Mouse (Mus musculus) cerebellum, adult (tissue): ENCODE results near the gene Cdh22.

Source experiments
- ATAC-seq: cut with Nextera tagmentation; 2 replicates; pipeline ENCODE4 v1.9.2; 2017; ENCODE audit warnings: mild to moderate bottlenecking, moderate library complexity, mixed read lengths; ENCODE audit not compliant: insufficient number of reproducible peaks, low FRiP score, low TSS enrichment

The Cdh22 gene

DNA sequence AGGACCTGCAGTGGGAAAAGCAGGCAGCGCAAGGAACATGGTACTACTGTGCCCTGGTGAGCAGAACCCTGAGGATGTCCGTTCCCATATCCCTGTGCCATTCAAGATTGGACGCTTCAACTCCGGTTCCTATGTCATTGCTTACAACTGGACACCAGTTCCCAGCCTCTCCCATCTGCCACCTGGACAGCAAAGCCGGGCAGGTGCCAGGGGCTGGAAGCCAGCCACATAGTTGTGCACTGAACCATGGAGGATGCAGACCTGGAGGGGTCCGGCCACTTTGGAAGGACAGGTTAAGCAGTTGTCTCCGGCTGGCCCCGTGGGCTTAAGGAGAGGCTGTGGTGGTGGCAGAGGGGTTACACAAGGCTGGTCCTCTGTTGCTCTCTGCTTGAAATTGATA lies 17.7 kb upstream of the Cdh22 start:
- peak; percentile 45; the same call in 1 of the 2 replicates for ATAC-seq

DNA sequence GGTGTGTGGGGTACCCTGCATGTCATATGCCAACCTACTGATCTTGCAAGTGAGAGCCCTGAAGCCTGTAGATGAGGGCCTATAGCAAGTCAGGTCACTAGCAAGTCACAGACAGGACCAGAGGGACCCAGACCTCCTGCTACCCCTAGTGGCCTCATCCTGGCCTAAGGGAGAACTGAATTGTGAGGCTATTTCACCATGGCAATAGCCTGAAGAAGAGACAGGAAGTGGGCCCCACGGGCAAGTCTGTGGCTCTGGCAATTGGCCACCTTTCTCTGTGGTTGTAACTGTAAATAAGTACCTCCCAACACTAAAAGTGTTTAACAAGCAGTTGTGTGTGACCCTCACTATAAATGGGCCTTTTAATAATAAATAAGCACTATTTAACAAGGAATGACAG lies 16.2 kb upstream of the Cdh22 start:
- no peak for ATAC-seq

- no peak for ATAC-seq
Observed at GRCm38 (mm10) chr2:165248967-165249366, 14.3 kb upstream of the Cdh22 start.

GRCm38 (mm10) chr2:165246349-165246748 lies 11.7 kb upstream of the Cdh22 start:
- ATAC-seq, result no peak

DNA sequence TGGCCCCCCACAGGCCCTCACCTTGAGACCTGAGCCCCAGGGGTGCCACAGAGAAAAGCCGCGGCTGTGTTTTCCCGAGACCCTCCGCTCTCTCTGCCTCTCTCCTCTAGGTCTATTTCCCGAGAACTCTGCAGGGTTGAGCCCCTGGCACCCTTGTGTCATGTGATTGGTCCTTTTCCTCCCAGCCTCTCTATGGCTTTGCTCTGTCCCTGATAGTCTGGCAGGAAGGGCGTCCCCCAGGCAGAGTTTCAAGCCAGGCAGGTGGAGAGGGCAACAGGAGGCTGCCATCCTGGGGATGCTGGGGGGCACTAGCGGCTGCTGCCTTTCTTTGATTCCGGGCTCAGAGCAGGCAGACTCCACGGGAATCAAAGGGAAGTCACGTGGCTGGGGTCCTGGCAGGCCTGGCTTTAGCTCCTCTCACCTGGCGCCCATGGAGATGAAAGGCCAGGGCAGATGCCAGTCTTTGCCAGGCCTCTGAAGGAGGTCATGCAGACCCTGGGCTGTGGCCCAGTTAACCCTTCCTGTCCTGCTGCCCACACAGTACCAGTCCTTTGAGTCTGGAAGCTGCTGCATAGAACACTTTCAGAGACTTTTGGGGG lies 8.6 kb upstream of the Cdh22 start:
- ATAC-seq, result peak; percentile 41

DNA sequence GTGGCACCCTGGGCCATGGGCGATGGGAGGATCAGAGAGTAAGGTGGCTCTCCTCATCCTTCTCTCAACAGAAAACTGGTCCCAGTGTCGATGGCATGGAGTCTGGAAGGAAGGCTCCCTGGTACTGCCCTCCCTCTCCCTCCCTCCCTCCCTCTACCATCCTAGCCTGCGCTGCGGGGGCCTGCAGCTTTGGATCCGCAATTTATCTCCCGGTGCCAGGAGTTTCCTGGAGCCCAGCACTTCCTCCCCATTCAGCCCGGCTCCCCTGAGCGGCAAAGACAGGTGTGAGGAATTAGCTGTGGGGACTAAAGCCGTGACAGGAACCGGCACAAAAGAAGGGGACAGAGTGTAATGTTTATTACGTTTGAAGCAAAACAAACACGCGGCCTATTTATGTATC lies 7.9 kb upstream of the Cdh22 start:
- ATAC-seq, result no peak

DNA sequence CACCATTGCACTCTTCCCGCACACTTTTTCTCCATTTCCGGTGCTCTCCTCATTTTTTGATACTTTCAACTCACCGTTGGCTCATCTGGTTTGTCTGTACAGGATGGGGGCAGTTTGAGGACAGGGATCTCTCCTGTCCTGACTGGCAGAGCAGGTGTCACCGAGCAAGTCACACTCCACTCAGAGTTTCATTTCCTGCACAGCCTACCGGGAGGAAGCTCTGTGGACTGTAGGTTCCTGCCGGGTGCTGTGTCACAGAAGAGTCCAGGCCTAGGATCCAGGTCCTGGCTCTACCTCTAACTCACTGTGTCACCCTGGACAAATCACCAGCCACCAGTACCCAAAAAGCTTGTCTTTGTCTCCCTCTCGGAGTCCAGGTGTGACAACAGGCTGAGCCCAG lies 7.1 kb upstream of the Cdh22 start:
- ATAC-seq, result no peak

- no peak for ATAC-seq
Observed at GRCm38 (mm10) chr2:165240371-165240770, 5.7 kb upstream of the Cdh22 start.

GRCm38 (mm10) chr2:165239533-165240144 lies 5.0 kb upstream of the Cdh22 start:
- no peak for ATAC-seq

- ATAC-seq, result no peak
Observed at GRCm38 (mm10) chr2:165238416-165239145, 3.9 kb upstream of the Cdh22 start.

DNA sequence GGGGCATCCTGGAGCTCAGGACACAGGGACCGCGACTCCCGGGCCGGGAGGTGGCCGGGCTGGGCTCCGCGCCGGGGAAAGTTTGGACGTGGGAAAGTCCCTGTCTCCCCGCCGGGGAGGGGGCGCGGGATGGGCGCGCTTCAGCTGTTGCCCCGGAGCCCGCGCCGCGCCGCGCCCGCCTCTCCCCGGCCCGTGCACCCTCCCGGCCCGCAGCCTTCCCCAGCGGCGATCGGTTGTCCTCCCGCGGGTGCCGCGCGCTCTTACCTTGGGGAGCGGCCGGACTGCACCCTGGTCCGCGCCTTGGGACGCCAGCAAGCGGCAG lies 401 bp downstream of the Cdh22 start:
- ATAC-seq, result peak; percentile 32; the same call in 1 of the 2 replicates

- ATAC-seq, result peak; percentile 2; the same call in 1 of the 2 replicates
Observed at GRCm38 (mm10) chr2:165233491-165234290, 962 bp downstream of the Cdh22 start.

DNA sequence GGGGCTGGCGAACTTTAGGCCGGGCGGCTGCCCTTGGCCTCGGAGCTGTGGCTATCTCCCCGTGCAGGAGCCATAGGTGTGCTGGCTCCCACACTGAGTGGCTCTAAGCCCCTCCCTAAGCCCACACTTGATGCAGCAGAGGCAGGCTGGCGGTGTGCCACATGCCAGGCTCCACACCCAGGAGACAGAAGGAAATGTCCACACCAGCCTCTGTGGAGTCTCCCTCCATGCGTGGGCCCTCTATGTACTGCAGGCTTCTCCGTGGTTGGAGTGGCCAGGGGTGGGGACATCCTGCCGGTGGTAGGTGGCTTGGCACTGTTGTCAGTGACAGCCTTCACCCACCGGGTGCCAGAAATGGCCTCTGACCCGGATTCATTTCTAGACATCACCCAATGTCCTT lies 5.6 kb downstream of the Cdh22 start:
- ATAC-seq, result no peak

- ATAC-seq, result no peak
Observed at GRCm38 (mm10) chr2:165223837-165224236, 10.8 kb downstream of the Cdh22 start.

GRCm38 (mm10) chr2:165221952-165222351 lies 12.7 kb downstream of the Cdh22 start:
- no peak for ATAC-seq

- ATAC-seq, result no peak
Observed at GRCm38 (mm10) chr2:165220347-165220945, 14.2 kb downstream of the Cdh22 start.

GRCm38 (mm10) chr2:165218954-165219353 lies 15.7 kb downstream of the Cdh22 start:
- no peak for ATAC-seq

DNA sequence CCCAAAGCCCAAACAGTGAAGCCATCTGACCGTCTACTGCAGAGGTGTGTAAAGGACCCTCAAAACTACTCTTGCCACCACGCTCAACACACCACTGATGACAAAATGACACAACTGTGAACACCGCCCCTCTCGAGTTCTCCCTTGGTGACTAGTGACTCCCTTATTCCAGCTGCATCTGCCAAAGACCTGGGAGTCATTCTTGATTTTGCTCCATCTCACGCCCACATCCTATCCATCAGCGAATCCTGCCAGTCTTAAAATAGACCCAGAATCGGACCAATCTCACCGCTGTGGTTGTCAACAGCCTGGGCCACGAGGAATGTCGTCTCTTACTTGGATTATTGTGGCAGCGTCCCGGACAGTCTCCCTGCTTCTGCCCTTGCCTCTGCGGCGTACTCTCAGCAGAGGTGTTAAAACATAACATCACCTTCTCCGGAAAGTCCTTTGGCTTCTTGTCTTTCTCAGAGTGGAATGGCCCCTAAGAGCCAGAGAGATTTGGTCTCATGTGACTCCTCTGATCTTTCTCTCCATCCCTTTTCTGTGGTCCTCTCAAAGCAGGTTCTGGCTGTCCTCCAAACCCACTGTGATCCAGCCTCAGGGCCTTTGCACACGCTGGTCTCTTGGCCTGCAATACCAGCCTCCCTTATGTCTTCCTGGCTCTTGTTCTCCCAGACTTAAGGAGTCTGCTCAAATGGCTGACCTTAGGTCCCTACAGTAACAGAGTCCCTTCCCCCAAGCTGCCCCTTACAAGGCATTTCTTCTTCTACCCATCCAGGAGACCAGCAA lies 17.1 kb downstream of the Cdh22 start:
- no peak for ATAC-seq

DNA sequence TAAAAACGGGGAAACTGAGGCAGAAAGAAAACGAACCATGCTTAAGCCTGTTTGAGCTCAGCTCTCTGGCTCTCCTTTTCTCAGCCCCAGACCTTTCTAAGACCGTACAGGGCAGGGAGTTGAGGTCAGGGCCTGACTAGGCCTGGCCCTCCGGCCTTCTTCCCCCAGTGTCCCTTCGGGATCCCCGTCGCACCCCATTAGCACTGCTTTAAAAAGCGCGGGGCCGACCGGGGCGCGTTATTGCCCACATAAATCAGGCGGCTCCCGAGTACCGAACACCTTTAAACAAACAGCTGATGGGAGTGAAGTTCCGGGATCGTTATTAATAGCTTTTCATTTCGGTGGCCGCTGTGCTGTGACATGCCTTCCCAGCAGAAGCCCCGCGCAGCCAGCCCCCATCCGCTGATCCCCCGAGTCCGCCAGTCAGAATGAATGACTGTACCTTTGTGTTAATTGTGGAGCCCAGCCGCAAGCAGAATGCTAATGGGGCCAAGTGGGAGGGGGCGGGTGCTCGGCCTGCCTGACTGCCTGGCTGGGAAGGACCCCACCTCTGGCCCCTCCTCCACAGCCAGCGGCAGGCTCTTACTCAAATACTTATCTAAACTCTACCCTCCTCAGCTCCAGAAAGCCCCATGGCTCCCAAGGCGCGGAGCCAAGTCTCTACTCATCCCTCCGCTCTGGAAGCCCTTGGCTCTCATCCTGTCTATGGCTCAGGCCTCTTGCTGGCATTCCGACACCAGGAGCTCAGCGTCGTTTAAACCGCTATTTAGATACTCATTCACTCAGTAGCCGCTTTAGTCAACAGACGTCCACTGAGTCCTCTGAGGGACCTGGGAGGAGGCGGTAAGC lies 19.3 kb downstream of the Cdh22 start:
- no peak for ATAC-seq
